Mouse (Mus musculus) bone marrow macrophage, adult 2 months (primary cell): Measurements from ENCODE around the gene Ttc7. TPM values are rescaled to one million over a fixed set of nuclear protein-coding genes. Genes with fewer than 3 reads are reported as not detected.

Experiments
- H3K27ac ChIP-seq: 2 replicates; pipeline ENCODE4 v1.5.1; 2012; ENCODE audit warnings: low read depth, low read length; ENCODE audit not compliant: insufficient read depth
- H3K4me1 ChIP-seq: 2 replicates; pipeline ENCODE4 v1.6.1; 2012; ENCODE audit warnings: low read length; ENCODE audit not compliant: control insufficient read depth, insufficient read depth
- H3K4me3 ChIP-seq: 2 replicates; pipeline ENCODE4 v1.5.1; 2012; ENCODE audit warnings: mild to moderate bottlenecking, low read length, moderate library complexity; ENCODE audit not compliant: insufficient read depth
- CTCF ChIP-seq: IDR thresholded peaks from 2 replicates; pipeline ENCODE4 v1.5.1; 2012; ENCODE audit warnings: low read depth, mild to moderate bottlenecking, low read length, moderate library complexity
- POLR2A ChIP-seq: IDR thresholded peaks from 2 replicates; pipeline ENCODE4 v1.6.1; 2012; ENCODE audit warnings: mild to moderate bottlenecking, low read depth, low read length, borderline replicate concordance
- polyA plus RNA-seq: library from polyadenylated mRNA; stranded (reverse); fragments of >200 nt; gene quantifications from 2 replicates; pipeline ENCODE4 v1.2.4, GENCODE M21; 2012; ENCODE audit not compliant: missing spikeins, insufficient read depth, insufficient read length

Ttc7 gene
- polyA plus RNA-seq = 93.3 and 100 TPM in 2 replicates

GRCm38 (mm10) chr17:87282706-87283053, at the start of gene Ttc7:
Ttc7 (plus strand) TSS chr17:87282886.
- Histone ChIP-seq H3K4me3 (peak within 1 kb of the TSS; percentile 80), H3K27ac (peak within 1 kb of the TSS; percentile 90), H3K4me1 (peaks cover 46% of the 10 kb centered on the region)
- TF ChIP-seq POLR2A = no peak; the same call in 1 of the 2 replicates
- no peak for TF ChIP-seq CTCF

- H3K4me1 ChIP-seq = no peaks in the 10 kb centered on the region
- no peak for TF ChIP-seq CTCF
- no peak for TF ChIP-seq POLR2A
Measured at GRCm38 (mm10) chr17:87235019-87235418, 47.7 kb upstream of the Ttc7 start.

GRCm38 (mm10) chr17:87236725-87237650, 45.7 kb upstream of the Ttc7 start:
- Histone ChIP-seq H3K27ac (no peak overlapping the region), H3K4me1 (no peaks in the 10 kb centered on the region), H3K4me3 (no peak overlapping the region)
- TF ChIP-seq CTCF (no peak), POLR2A (no peak)

More at GRCm38 (mm10) chr17:87235019-87235418, 47.7 kb upstream of the Ttc7 start:
- H3K4me3 ChIP-seq = no peak overlapping the region
- H3K27ac ChIP-seq = no peak overlapping the region

- Histone ChIP-seq H3K4me3 (no peak overlapping the region), H3K4me1 (no peaks in the 10 kb centered on the region), H3K27ac (no peak overlapping the region)
- TF ChIP-seq POLR2A (no peak), CTCF (no peak)
Measured at GRCm38 (mm10) chr17:87237826-87238225, 44.9 kb upstream of the Ttc7 start.

GRCm38 (mm10) chr17:87246103-87246502, 36.6 kb upstream of the Ttc7 start:
- TF ChIP-seq POLR2A (no peak), CTCF (no peak)
- no peak overlapping the region for H3K4me3 ChIP-seq
- peaks cover 23% of the 10 kb centered on the region for H3K4me1 ChIP-seq
- H3K27ac ChIP-seq = peak overlapping the region; percentile 73

GRCm38 (mm10) chr17:87254384-87254783, 28.3 kb upstream of the Ttc7 start:
- no peak for TF ChIP-seq POLR2A
- TF ChIP-seq CTCF = no peak
- Histone ChIP-seq H3K4me1 (no peaks in the 10 kb centered on the region), H3K27ac (no peak overlapping the region), H3K4me3 (no peak overlapping the region)

- H3K4me3 ChIP-seq = no peak overlapping the region
- TF ChIP-seq CTCF (no peak), POLR2A (no peak)
- peaks cover 3% of the 10 kb centered on the region; the same call in 1 of the 2 replicates for H3K4me1 ChIP-seq
- no peak overlapping the region for H3K27ac ChIP-seq
Measured at GRCm38 (mm10) chr17:87255672-87256071, 27.0 kb upstream of the Ttc7 start.

- Histone ChIP-seq H3K27ac (no peak overlapping the region), H3K4me1 (peaks cover 28% of the 10 kb centered on the region), H3K4me3 (no peak overlapping the region)
- no peak for TF ChIP-seq POLR2A
- no peak for TF ChIP-seq CTCF
Measured at GRCm38 (mm10) chr17:87263401-87263800, 19.3 kb upstream of the Ttc7 start.

GRCm38 (mm10) chr17:87264054-87264830, 18.4 kb upstream of the Ttc7 start:
- peak overlapping the region; percentile 74 for H3K4me3 ChIP-seq
- TF ChIP-seq POLR2A (no peak), CTCF (no peak)
- peaks cover 28% of the 10 kb centered on the region for H3K4me1 ChIP-seq
- H3K27ac ChIP-seq = no peak overlapping the region; the same call in 1 of the 2 replicates
